Mouse (Mus musculus): ENCODE measurements around the gene Pi16. TPM values are rescaled to one million over a fixed set of nuclear protein-coding genes. Genes with fewer than 3 reads are reported as not detected.

Gene Pi16
- polyA plus RNA-seq, 2 experiments, result 0.39 to 0.97 TPM

DNA sequence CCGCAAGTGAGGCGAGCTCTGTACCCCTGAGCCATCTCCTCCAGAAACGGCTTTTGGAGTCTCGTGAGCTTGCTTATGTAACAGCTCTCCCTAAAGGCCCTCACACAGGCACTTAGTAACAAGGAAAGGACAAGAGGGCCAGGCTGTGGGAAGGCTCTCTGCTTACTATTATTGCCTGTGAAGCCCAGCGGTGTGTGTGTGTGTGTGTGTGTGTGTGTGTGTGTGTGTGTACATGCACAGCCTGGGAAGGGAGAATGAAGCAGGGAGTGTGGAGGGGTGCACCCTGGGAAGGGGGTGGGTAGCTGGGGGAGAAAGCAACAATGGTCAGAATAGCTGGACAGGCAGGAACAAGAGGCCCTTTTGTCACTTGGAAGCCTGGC, 38.0 kb downstream of the Pi16 start:
- Histone ChIP-seq H3K4me1 (replicated peaks; ENCODE audit: control insufficient read depth in 2 of 2, insufficient read depth in 2 of 2, low read length in 1 of 2) (no peaks in the 10 kb centered on the region), H3K4me3 (ENCODE audit: insufficient read depth in 1 of 2, low read depth in 2 of 2, low read length in 2 of 2) (no peak overlapping the region), H3K27me3 (ENCODE audit: control insufficient read depth, insufficient read depth, low read length) (no peaks in the 10 kb centered on the region), H3K9ac (replicated peaks) (no peak overlapping the region), H3K9me3 (ENCODE audit: control insufficient read depth, low read length) (no peaks in the 10 kb centered on the region), H3K36me3 (replicated peaks; ENCODE audit: control insufficient read depth, insufficient read depth, low read depth) (no peaks in the 10 kb centered on the region), H3K27ac (no peak overlapping the region), H3K4me2 (ENCODE audit: low read depth) (no peak overlapping the region)
- 71% methylated on average over 5 of the region's 5 CpGs for WGBS (ENCODE audit: insufficient replicate concordance)
- no peak for DNase-seq (ENCODE audit: low read depth in 3 of 3, low spot score in 3 of 3)
- no peak for TF ChIP-seq CTCF (IDR thresholded peaks at IDR 0.05; ENCODE audit: low read depth)
- TF ChIP-seq EP300 (IDR thresholded peaks at IDR 0.05; ENCODE audit: low read depth), result no peak
- no peak for ATAC-seq (ENCODE audit: insufficient read depth)

DNA sequence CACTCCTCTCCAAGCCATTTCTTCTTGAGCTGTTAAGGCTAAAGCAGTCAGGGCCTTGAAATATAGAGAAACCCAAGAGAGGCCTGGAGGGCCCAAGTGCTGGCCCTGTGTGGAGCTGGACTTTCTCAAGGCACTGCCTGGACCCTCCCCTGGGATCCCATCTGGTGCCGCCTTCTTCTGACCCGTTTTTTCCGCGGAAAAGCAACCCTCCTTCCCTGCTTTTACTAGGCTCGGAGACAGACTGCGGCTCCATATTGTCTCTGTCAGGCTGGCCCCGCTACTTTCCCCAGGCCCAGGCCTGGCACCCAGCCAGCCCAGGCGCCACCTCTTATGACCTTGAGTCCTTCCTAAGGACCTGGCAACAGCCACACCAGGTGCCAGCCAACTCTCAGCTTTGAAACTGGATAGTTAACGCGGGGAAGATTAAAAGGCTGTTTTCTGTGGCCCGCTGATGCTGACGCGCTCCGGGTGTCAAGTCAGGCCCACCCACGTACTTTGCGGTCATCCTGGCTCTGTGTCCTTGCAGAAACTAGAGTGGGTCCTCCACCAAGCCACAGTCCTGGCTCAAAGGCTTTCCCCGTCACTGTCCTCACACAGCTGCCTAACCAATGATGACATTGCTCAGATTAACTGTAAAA, 38.5 kb downstream of the Pi16 start:
- no peak; the same call in 1 of the 2 replicates for ATAC-seq (ENCODE audit: insufficient read depth)
- H3K27me3 ChIP-seq (ENCODE audit: control insufficient read depth, insufficient read depth, low read length), result no peaks in the 10 kb centered on the region
- H3K27ac ChIP-seq, result no peak overlapping the region
- H3K4me3 ChIP-seq (ENCODE audit: insufficient read depth in 1 of 2, low read depth in 2 of 2, low read length in 2 of 2), result no peak overlapping the region
- H3K36me3 ChIP-seq (replicated peaks; ENCODE audit: control insufficient read depth, insufficient read depth, low read depth), result no peaks in the 10 kb centered on the region
- no peaks in the 10 kb centered on the region for H3K9me3 ChIP-seq (ENCODE audit: control insufficient read depth, low read length)
- H3K4me1 ChIP-seq (replicated peaks; ENCODE audit: control insufficient read depth in 2 of 2, insufficient read depth in 2 of 2, low read length in 1 of 2), result no peaks in the 10 kb centered on the region
- H3K9ac ChIP-seq (replicated peaks), result no peak overlapping the region
- WGBS (ENCODE audit: insufficient replicate concordance), result 49% methylated on average over 17 of the region's 17 CpGs
- TF ChIP-seq EP300 (IDR thresholded peaks at IDR 0.05; ENCODE audit: low read depth), result no peak
- no peak for TF ChIP-seq CTCF (IDR thresholded peaks at IDR 0.05; ENCODE audit: low read depth)
- peak overlapping the region; percentile 41 for H3K4me2 ChIP-seq (ENCODE audit: low read depth)
- no peak for DNase-seq (ENCODE audit: low read depth in 3 of 3, low spot score in 3 of 3)

DNA sequence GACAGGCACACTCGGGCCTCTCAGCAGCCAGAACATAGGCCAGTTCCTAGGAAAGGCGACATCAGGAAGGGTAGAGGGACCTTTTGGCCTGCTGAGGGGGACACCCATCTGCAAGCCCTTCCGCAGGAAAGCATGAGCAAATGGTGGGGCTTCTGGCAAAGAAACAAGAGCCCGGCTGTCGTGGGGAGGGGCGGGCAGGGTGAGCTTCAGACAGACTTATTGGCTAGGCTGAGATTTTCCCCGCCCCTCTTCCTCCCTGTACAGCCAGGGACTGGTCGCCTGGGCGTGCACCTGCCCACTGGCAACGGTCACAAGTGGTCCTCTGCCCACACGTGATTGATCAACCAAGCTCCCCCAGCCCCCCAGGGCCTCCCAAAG, 39.0 kb downstream of the Pi16 start:
- no peak overlapping the region for H3K9ac ChIP-seq (replicated peaks)
- H3K9me3 ChIP-seq (ENCODE audit: control insufficient read depth, low read length), result no peaks in the 10 kb centered on the region
- DNase-seq (ENCODE audit: low read depth in 3 of 3, low spot score in 3 of 3), result no peak
- no peaks in the 10 kb centered on the region for H3K36me3 ChIP-seq (replicated peaks; ENCODE audit: control insufficient read depth, insufficient read depth, low read depth)
- peak overlapping the region; percentile 41 for H3K4me2 ChIP-seq (ENCODE audit: low read depth)
- no peaks in the 10 kb centered on the region for H3K4me1 ChIP-seq (replicated peaks; ENCODE audit: control insufficient read depth in 2 of 2, insufficient read depth in 2 of 2, low read length in 1 of 2)
- H3K27me3 ChIP-seq (ENCODE audit: control insufficient read depth, insufficient read depth, low read length), result no peaks in the 10 kb centered on the region
- H3K4me3 ChIP-seq (ENCODE audit: insufficient read depth in 1 of 2, low read depth in 2 of 2, low read length in 2 of 2), result 0 out of 4 replicates have a peak overlapping the region, but pooled peaks of 1 of the 2 experiments have one; percentile 12
- no peak overlapping the region for H3K27ac ChIP-seq
- peak; percentile 43; the same call in 1 of the 2 replicates for ATAC-seq (ENCODE audit: insufficient read depth)
- no peak for TF ChIP-seq EP300 (IDR thresholded peaks at IDR 0.05; ENCODE audit: low read depth)
- no peak for TF ChIP-seq CTCF (IDR thresholded peaks at IDR 0.05; ENCODE audit: low read depth)
- WGBS (ENCODE audit: insufficient replicate concordance), result 22% methylated on average over 11 of the region's 11 CpGs

DNA sequence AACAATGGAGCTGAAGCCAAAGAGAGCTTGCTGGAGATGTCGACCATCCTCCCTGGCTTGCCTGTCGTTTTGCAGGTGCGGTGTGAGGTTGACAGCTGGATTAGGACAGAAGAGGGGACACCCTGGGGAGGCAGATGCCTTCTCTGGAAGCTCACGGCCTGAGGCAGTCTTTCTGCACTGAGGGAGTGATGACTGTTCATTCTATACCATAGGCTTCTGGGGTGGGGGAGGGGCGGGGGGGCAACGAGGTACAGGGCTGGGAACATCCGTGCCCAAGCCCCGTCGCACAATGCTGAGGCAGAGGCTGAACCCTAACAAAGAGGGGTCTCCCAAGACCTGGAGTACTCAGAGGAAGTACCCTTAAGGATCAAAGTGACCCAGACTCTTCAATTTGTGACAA, 39.4 kb downstream of the Pi16 start:
- no peak for ATAC-seq (ENCODE audit: insufficient read depth)
- no peak overlapping the region for H3K27ac ChIP-seq
- no peak for TF ChIP-seq CTCF (IDR thresholded peaks at IDR 0.05; ENCODE audit: low read depth)
- no peaks in the 10 kb centered on the region for H3K27me3 ChIP-seq (ENCODE audit: control insufficient read depth, insufficient read depth, low read length)
- DNase-seq (ENCODE audit: low read depth in 3 of 3, low spot score in 3 of 3), result no peak
- 0 out of 4 replicates have a peak overlapping the region, but pooled peaks of 1 of the 2 experiments have one; percentile 12 for H3K4me3 ChIP-seq (ENCODE audit: insufficient read depth in 1 of 2, low read depth in 2 of 2, low read length in 2 of 2)
- H3K9ac ChIP-seq (replicated peaks), result no peak overlapping the region
- H3K9me3 ChIP-seq (ENCODE audit: control insufficient read depth, low read length), result no peaks in the 10 kb centered on the region
- H3K4me1 ChIP-seq (replicated peaks; ENCODE audit: control insufficient read depth in 2 of 2, insufficient read depth in 2 of 2, low read length in 1 of 2), result no peaks in the 10 kb centered on the region
- peak overlapping the region; percentile 41 for H3K4me2 ChIP-seq (ENCODE audit: low read depth)
- WGBS (ENCODE audit: insufficient replicate concordance), result 24% methylated on average over 9 of the region's 9 CpGs
- no peaks in the 10 kb centered on the region for H3K36me3 ChIP-seq (replicated peaks; ENCODE audit: control insufficient read depth, insufficient read depth, low read depth)

DNA sequence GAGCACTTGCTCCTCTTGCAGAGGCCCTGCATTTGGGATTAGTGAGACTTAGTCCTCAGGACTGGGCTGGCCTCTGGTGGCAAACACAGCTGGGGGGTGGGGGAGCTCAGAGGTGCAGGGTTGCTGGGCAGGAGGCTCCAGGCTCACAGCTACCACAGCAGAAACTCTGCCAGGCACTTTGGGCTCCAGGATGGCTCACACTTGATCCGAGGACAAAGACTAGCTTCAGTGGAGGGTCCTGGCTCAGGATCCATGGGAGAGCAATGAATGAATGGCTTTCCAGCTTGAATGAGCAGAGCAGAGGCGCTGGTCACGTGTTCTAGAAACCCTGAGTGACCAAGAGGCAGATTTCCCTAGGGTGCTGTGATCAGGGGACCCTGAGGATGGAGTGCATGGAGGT, 41.4 kb downstream of the Pi16 start:
- ATAC-seq (ENCODE audit: insufficient read depth) (no peak), DNase-seq (ENCODE audit: low read depth in 3 of 3, low spot score in 3 of 3) (no peak)
- H3K36me3 ChIP-seq (replicated peaks; ENCODE audit: control insufficient read depth, insufficient read depth, low read depth), result no peaks in the 10 kb centered on the region
- H3K9me3 ChIP-seq (ENCODE audit: control insufficient read depth, low read length), result no peaks in the 10 kb centered on the region
- H3K27me3 ChIP-seq (ENCODE audit: control insufficient read depth, insufficient read depth, low read length), result no peaks in the 10 kb centered on the region
- no peaks in the 10 kb centered on the region for H3K4me1 ChIP-seq (replicated peaks; ENCODE audit: control insufficient read depth in 2 of 2, insufficient read depth in 2 of 2, low read length in 1 of 2)
- WGBS (ENCODE audit: insufficient replicate concordance), result 50% methylated on average over 3 of the region's 3 CpGs
- H3K27ac ChIP-seq, result no peak overlapping the region
- no peak overlapping the region for H3K4me3 ChIP-seq (ENCODE audit: insufficient read depth in 1 of 2, low read depth in 2 of 2, low read length in 2 of 2)
- no peak overlapping the region for H3K9ac ChIP-seq (replicated peaks)
- H3K4me2 ChIP-seq (ENCODE audit: low read depth), result no peak overlapping the region
- TF ChIP-seq EP300 (IDR thresholded peaks at IDR 0.05; ENCODE audit: low read depth), result no peak
- no peak for TF ChIP-seq CTCF (IDR thresholded peaks at IDR 0.05; ENCODE audit: low read depth)
